Mouse (Mus musculus): ENCODE measurements around the gene Armc3. TPM values are rescaled to one million over a fixed set of nuclear protein-coding genes. Genes with fewer than 3 reads are reported as not detected.

Armc3 gene
- total RNA-seq, 2 experiments from 2014 or later, result 0.79 to 0.81 TPM

DNA sequence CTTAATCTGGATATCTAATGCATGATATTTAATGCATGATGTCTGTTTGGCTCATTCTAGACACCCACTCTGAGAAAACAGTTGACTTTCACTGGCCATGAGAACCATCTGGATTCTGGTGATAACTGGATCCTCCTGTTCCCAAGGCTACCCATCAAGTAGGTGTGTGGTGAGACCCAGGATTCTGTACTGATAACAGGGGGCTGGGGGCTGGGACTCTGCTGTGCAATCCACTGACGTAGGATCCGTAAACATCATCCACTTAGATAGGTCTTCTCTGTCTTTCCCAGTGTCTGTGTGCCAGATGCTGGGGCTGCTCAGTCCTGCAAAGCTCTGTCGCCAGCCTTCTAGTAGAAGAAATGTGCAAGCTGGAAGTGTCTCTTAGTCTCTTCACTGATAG is 149.4 kb downstream of the Armc3 start:
- no peak for DNase-seq (ENCODE audit: low spot score in 2 of 2)

DNA sequence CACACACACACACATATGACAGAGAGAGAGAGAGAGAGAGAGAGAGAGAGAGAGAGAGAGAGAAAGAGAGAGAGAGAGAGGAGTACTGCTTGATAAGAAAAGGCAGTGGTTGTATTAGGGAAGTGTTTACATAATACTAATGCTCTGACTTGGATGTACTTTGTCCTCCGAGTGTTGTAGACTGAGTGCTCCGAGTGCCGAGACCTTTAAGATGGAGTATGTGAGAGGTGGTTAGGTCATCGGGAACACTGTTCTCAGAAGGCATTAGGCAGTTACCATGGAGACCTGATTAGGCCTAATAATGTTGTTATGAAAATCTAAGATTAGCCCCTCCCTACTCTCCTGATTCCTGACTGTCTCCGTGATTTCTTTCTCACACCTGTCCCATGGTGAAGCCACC is 151.1 kb downstream of the Armc3 start:
- no peak for DNase-seq (ENCODE audit: low spot score in 2 of 2)

DNA sequence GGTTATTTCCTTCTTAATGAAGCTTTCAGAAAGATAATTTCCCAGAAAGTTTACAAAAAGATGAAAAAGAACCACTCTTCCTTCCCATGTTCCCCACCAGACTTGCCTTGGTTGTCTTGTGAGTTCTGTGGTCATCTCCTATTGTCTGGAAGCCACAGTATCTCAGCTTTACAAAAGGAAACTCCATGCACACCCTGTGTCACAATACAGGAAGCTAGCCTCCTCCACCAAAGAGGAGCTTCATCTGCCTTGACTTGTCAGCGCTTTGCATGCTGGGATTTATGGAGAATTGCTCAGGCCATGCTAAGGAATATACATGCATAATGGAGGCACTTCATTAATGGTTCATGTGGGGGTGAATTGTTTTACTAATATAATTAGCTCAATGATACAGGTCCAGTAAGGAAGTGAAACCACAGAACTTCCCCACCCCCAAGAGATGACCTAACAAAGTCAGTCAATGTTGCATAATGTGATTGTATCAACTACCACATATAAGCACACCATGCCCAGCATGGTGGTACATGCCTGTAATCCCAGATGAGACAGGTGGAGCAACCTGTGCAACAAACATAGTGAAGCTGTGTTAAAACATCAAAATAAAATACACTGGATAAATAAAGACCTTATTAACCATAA is 152.6 kb downstream of the Armc3 start:
- no peak for DNase-seq (ENCODE audit: low spot score in 2 of 2)

DNA sequence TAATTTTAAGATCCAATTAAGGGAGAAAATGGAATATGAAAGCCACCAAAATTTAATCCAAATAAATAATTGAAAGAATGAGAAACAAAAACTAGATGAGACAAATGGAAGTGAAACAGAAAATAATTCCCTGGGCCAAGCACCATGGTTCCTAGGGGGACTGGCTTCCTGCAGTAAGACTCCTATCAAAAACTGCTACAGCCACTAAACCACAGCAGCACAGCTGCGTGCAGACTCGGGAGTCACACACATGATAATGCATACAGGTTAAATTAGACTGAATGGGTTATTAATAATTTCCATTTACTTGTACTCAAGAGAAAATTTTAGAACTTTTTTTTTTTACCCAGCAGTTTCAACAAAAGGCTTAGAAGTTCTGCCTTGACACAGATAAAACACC is 154.1 kb downstream of the Armc3 start:
- no peak for DNase-seq (ENCODE audit: low spot score in 2 of 2)

Other genes with a start within 250 kb of the Armc3 start
- gene Pip4k2a, start 201.2 kb upstream of the Armc3 start, total RNA-seq (2021), result 10 to 100 TPM; 64.2 to 65.8 TPM
- under 1 TPM; 0.72 to 0.89 TPM for gene 4930426L09Rik, start 201.0 kb upstream of the Armc3 start, total RNA-seq (2021)
- 10 to 100 TPM; 33.7 to 34.1 TPM for gene Msrb2, start 172.1 kb downstream of the Armc3 start, total RNA-seq (2021)
- not detected for gene Ptf1a, start 246.4 kb downstream of the Armc3 start, total RNA-seq (2021)